Mouse (Mus musculus): ENCODE results near the gene Ccna1.

Gene Ccna1

DNA sequence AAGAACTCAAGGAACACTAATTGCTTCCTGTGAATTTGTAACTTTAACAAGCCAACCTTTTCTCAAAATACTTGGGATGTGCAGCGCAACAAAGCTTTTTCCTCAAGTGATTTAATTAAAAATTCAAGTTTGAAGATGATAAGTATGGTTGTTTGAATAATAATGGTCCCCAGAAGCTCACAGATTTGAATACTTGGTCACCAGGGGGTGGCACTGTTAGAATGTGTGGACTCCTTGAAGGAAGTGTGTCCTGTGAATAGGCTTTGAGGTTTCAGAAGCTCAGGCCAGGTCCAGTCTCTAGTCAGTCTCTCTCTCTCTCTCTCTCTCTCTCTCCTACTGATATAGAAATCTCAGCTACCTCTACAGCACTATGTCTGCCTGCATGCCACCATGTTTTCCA, 32.0 kb downstream of the Ccna1 start:
- TF ChIP-seq GATA4 (IDR thresholded peaks at IDR 0.05; ENCODE audit: insufficient replicate concordance, low read length), result no peak

- no peak for TF ChIP-seq GATA4 (IDR thresholded peaks at IDR 0.05; ENCODE audit: insufficient replicate concordance, low read length)
These were observed 33.1 kb downstream of the Ccna1 start for GRCm38 (mm10) chr3:55022247-55022646.

DNA sequence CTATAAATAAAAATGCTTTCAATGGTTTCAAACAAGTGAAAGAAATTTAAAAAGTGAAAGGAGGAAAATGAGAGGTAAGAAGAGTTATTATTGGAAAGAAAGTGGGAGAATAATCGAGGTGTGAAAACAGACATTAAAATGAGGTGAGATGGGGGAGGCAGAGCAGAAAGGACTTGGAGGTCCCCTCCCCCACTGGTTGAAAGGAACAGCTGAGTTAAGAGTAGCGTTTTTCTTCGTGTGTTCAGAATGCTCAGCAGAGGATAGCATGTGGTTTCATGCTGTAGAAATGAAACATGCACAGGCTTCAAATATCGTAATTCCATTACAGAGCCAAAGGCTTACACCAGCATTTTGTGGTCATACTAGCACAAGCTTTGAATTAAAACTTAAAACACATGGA, 42.8 kb downstream of the Ccna1 start:
- TF ChIP-seq GATA4 (IDR thresholded peaks at IDR 0.05; ENCODE audit: insufficient replicate concordance, low read length), result no peak

DNA sequence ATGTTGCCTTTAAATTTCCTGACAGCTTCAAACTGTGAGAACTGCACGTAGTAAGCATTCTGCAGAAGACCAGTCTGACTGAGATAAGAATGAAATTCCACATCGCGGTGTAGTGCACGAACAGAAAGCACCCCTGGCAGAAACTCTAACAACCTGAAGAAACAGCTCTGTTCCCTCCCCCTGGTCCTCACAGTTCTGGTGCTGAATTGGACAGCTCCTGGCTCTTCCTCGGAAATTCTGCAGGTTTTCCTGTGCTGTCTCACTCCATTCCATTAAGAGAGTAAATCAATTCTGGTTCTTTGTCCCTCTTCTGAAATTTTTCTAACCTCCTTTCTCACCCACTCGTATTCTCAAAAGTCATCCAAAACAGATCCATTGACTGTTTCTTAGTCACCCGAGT, 43.6 kb downstream of the Ccna1 start:
- TF ChIP-seq GATA4 (IDR thresholded peaks at IDR 0.05; ENCODE audit: insufficient replicate concordance, low read length), result no peak

DNA sequence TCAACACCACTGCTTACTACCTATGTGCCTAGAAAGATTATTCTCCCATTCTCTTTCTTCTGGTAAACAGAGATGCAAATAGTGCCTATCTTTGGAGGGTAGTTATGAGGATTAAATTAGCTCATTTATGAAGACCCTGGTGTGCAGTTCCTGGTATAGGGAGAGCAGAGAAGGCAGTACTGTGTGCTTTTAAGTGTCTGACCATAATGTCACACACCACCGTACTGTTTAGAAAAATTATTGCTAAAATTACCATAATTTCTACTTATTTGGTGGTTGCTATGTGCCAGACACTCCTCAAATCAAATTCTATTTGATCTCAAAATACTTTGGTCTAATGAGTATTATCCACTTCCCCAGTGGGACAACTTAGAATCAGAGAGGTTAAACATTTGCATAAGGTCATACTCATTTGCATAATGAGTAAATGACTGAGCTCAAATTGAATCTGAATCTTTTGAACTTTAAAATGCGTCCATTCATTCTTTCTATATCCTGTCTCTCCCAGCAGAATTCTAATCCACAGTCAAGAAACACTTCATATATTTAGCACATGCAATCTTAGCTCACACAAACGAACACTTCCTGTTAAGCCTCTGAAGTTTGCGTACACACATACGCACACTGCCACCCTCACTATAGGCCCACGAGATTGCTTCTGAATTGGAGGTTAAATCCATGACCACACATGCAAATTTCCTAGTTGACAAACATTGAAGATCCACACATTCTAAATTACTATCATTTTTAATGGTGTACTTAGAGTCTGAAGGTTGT, 46.1 kb downstream of the Ccna1 start:
- no peak for TF ChIP-seq GATA4 (IDR thresholded peaks at IDR 0.05; ENCODE audit: insufficient replicate concordance, low read length)

- no peak for TF ChIP-seq GATA4 (IDR thresholded peaks at IDR 0.05; ENCODE audit: insufficient replicate concordance, low read length)
These were observed 51.3 kb downstream of the Ccna1 start for GRCm38 (mm10) chr3:55004036-55004435.

DNA sequence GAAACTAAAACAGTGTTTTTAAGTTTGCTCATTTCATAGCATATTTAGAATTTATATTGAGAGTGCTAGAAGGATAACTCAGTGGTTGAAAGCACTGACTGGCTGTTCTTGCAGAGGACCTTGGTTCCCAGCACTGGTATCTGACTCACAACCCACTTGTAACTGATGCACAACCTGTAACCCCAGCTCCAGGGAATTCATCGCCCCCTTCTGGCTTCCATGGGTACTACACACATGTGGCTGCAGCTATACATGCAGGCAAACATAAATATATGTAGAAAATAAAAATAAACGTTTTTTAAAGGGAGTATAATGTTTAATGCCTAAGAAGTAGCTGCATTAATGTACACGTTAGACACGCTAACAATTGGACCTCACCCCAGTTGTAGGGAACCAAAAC, 53.6 kb downstream of the Ccna1 start:
- TF ChIP-seq GATA4 (IDR thresholded peaks at IDR 0.05; ENCODE audit: insufficient replicate concordance, low read length), result no peak
